Mouse (Mus musculus) ES-E14 (cell line): ENCODE data around the gene Olfr148. TPM values are rescaled to one million over a fixed set of nuclear protein-coding genes. Genes with fewer than 3 reads are reported as not detected.

Experiments
- DNase-seq: peaks from one replicate; pipeline ENCODE4 v3.0.0-alpha.2; 2013; ENCODE audit warnings: low read depth, low spot score
- H3K27ac ChIP-seq: 2 replicates; pipeline ENCODE4 v1.5.1; 2012; ENCODE audit warnings: low read depth, mild to moderate bottlenecking, low read length, moderate library complexity, mixed read lengths; ENCODE audit not compliant: poor library complexity, insufficient read depth, severe bottlenecking
- H3K36me3 ChIP-seq: 2 replicates; pipeline ENCODE4 v1.6.1; 2012; ENCODE audit warnings: mild to moderate bottlenecking, low read length, moderate library complexity, mixed read lengths; ENCODE audit not compliant: control insufficient read depth, poor library complexity, insufficient read depth, severe bottlenecking
- H3K4me1 ChIP-seq, 2 experiments: fragments of 150-350 bp in 1 of 2; sonication (generic) in 1 of 2; 2 replicates each; pipeline ENCODE4 v1.6.1; 2012; ENCODE audit warnings: low read length in 2 of 2, mild to moderate bottlenecking in 1 of 2, mixed read lengths in 1 of 2; ENCODE audit not compliant: control insufficient read depth in 2 of 2, insufficient read depth in 2 of 2, poor library complexity in 1 of 2
- H3K4me3 ChIP-seq, 2 experiments: fragments of 150-350 bp in 1 of 2; sonication (generic) in 1 of 2; 2 replicates each; pipeline ENCODE4 v1.5.1; 2012; ENCODE audit warnings: low read length in 2 of 2, low read depth in 1 of 2, mild to moderate bottlenecking in 1 of 2, mixed read lengths in 1 of 2; ENCODE audit not compliant: insufficient read depth in 1 of 2, poor library complexity in 1 of 2, severe bottlenecking in 1 of 2
- H3K9ac ChIP-seq: 2 replicates; pipeline ENCODE4 v1.6.1; 2012; ENCODE audit warnings: low read depth, mild to moderate bottlenecking, low read length, mixed read lengths; ENCODE audit not compliant: poor library complexity, insufficient read depth, severe bottlenecking
- H3K9me3 ChIP-seq: fragments of 150-350 bp; sonication (generic); 2 replicates; pipeline ENCODE4 v1.6.1; 2012; ENCODE audit warnings: low read depth, mild to moderate bottlenecking, low read length; ENCODE audit not compliant: control insufficient read depth, insufficient read depth
- CHD2 ChIP-seq: IDR thresholded peaks from 2 replicates; pipeline ENCODE4 v1.6.1; 2014; ENCODE audit warnings: mild to moderate bottlenecking, low read depth, low read length, inconsistent platforms
- HCFC1 ChIP-seq: IDR thresholded peaks from 2 replicates; pipeline ENCODE4 v1.6.1; 2012; ENCODE audit warnings: low read length, inconsistent platforms, borderline replicate concordance; ENCODE audit not compliant: insufficient read depth
- MAFK ChIP-seq: IDR thresholded peaks from 2 replicates; pipeline ENCODE4 v1.6.1; 2014; ENCODE audit warnings: mild to moderate bottlenecking, low read depth, low read length, inconsistent platforms; ENCODE audit not compliant: insufficient read depth
- ZC3H11A ChIP-seq: IDR thresholded peaks from 2 replicates; pipeline ENCODE4 v1.6.1; 2012; ENCODE audit warnings: low read depth, mild to moderate bottlenecking, inconsistent platforms, low read length, borderline replicate concordance
- ZNF384 ChIP-seq: IDR thresholded peaks from 2 replicates; pipeline ENCODE4 v1.6.1; 2012; ENCODE audit warnings: low read depth, low read length, inconsistent platforms
- in situ Hi-C, 2 experiments: fragments of 600-800 bp; cut with MboI; formaldehyde crosslinking; loops; one replicate each; pipeline ENCODE4 v1.15.1; 2025; ENCODE audit warnings: low sequenced_read_pairs in 2 of 2, inconsistent platforms in 1 of 2; ENCODE audit not compliant: unreplicated experiment in 2 of 2
- total RNA-seq: library from RNA; depleted of rRNA; stranded (reverse); fragments of 300-350 nt; gene quantifications from 2 replicates; pipeline ENCODE4 v1.2.3, GENCODE M21; 2012

The Olfr148 gene
- total RNA-seq, 1 experiment, result not detected

- Histone ChIP-seq H3K36me3 (no peaks in the 10 kb centered on the region), H3K4me3 (no peak overlapping the region), H3K4me1 (no peaks in the 10 kb centered on the region), H3K9me3 (no peaks in the 10 kb centered on the region), H3K9ac (no peak overlapping the region), H3K27ac (no peak overlapping the region)
- no peak for DNase-seq
- no peak for TF ChIP-seq MAFK
- no peak for TF ChIP-seq ZC3H11A
- no peak for TF ChIP-seq ZNF384
- TF ChIP-seq CHD2, result no peak
- TF ChIP-seq HCFC1, result no peak
- in situ Hi-C loops, result no loop called here
These were observed 13.3 kb downstream of the Olfr148 start for GRCm38 (mm10) chr9:39623783-39624182.

- DNase-seq, result no peak
- in situ Hi-C loops, result no loop called here
- H3K36me3 ChIP-seq, result no peaks in the 10 kb centered on the region
- no peak overlapping the region for H3K9ac ChIP-seq
- TF ChIP-seq MAFK, result no peak
- no peak for TF ChIP-seq ZNF384
- TF ChIP-seq HCFC1, result no peak
- no peak for TF ChIP-seq ZC3H11A
- no peak for TF ChIP-seq CHD2
- no peak overlapping the region for H3K27ac ChIP-seq
- H3K4me3 ChIP-seq, result no peak overlapping the region
- no peaks in the 10 kb centered on the region for H3K9me3 ChIP-seq
- no peaks in the 10 kb centered on the region for H3K4me1 ChIP-seq
These were observed 14.3 kb downstream of the Olfr148 start for GRCm38 (mm10) chr9:39624711-39625110.

GRCm38 (mm10) chr9:39629069-39629468 is 18.6 kb downstream of the Olfr148 start:
- H3K27ac ChIP-seq, result no peak overlapping the region

GRCm38 (mm10) chr9:39633913-39634594 is 23.6 kb downstream of the Olfr148 start:
- in situ Hi-C loops, result no loop called here

More at GRCm38 (mm10) chr9:39629069-39629468, 18.6 kb downstream of the Olfr148 start:
- in situ Hi-C loops, result no loop called here
- Histone ChIP-seq H3K9ac (no peak overlapping the region), H3K4me1 (no peaks in the 10 kb centered on the region), H3K9me3 (no peaks in the 10 kb centered on the region), H3K4me3 (no peak overlapping the region), H3K36me3 (no peaks in the 10 kb centered on the region)
- TF ChIP-seq MAFK (no peak), HCFC1 (no peak), ZNF384 (no peak), CHD2 (no peak)
- no peak for DNase-seq

More at GRCm38 (mm10) chr9:39633913-39634594, 23.6 kb downstream of the Olfr148 start:
- Histone ChIP-seq H3K9me3 (no peaks in the 10 kb centered on the region), H3K4me3 (no peak overlapping the region), H3K9ac (no peak overlapping the region), H3K27ac (no peak overlapping the region), H3K36me3 (no peaks in the 10 kb centered on the region), H3K4me1 (no peaks in the 10 kb centered on the region)
- no peak for TF ChIP-seq ZC3H11A
- TF ChIP-seq MAFK, result no peak
- no peak for TF ChIP-seq HCFC1
- no peak for TF ChIP-seq ZNF384
- no peak for TF ChIP-seq CHD2
- no peak for DNase-seq
